Mouse (Mus musculus): ENCODE results near the gene Vat1. TPM values are rescaled to one million over a fixed set of nuclear protein-coding genes. Genes with fewer than 3 reads are reported as not detected.
"Not testable (repeated sequence)": the region's sequence is repeated elsewhere in the genome, so short reads cannot be mapped to it uniquely, and the experiment has no call there.

Gene Vat1
- polyA plus RNA-seq, 1 experiment from 2014 or later, result 105 TPM

- WGBS, result 41% methylated on average over 15 of the region's 15 CpGs
- H3K9ac ChIP-seq (replicated peaks); H3K9me3 ChIP-seq (replicated peaks); H3K27me3 ChIP-seq (replicated peaks); ATAC-seq (ENCODE audit: low FRiP score): not testable (repeated sequence)
- H3K27ac ChIP-seq (replicated peaks), result 0 out of 2 replicates have a peak overlapping the region, but pooled peaks have one; percentile 23
- H3K4me2 ChIP-seq, result peak overlapping the region; percentile 89
- peak overlapping the region; percentile 27 for H3K4me3 ChIP-seq (replicated peaks)
- peaks cover 22% of the 10 kb centered on the region for H3K4me1 ChIP-seq
- peaks cover 21% of the 10 kb centered on the region for H3K36me3 ChIP-seq
Measured at GRCm38 (mm10) chr11:101441450-101442126, 24.4 kb downstream of the Vat1 start.

- not testable (repeated sequence) for H3K27ac ChIP-seq (replicated peaks); H3K9me3 ChIP-seq (replicated peaks); H3K4me1 ChIP-seq; H3K27me3 ChIP-seq (replicated peaks); H3K9ac ChIP-seq (replicated peaks); H3K4me3 ChIP-seq (replicated peaks); H3K4me2 ChIP-seq; ATAC-seq (ENCODE audit: low FRiP score)
- WGBS, result 53% methylated on average over 3 of the region's 3 CpGs
- H3K36me3 ChIP-seq, result peaks cover 31% of the 10 kb centered on the region
Measured at GRCm38 (mm10) chr11:101438006-101438405, 28.0 kb downstream of the Vat1 start.

GRCm38 (mm10) chr11:101436916-101437315 is 29.1 kb downstream of the Vat1 start:
- no peaks in the 10 kb centered on the region for H3K4me1 ChIP-seq
- no peak overlapping the region for H3K27ac ChIP-seq (replicated peaks)
- no peaks in the 10 kb centered on the region for H3K9me3 ChIP-seq (replicated peaks)
- 35% methylated on average over 4 of the region's 4 CpGs for WGBS
- ATAC-seq (ENCODE audit: low FRiP score), result no peak
- H3K36me3 ChIP-seq, result peaks cover 38% of the 10 kb centered on the region
- H3K9ac ChIP-seq (replicated peaks), result no peak overlapping the region
- no peaks in the 10 kb centered on the region for H3K27me3 ChIP-seq (replicated peaks)
- H3K4me2 ChIP-seq, result no peak overlapping the region
- no peak overlapping the region for H3K4me3 ChIP-seq (replicated peaks)

GRCm38 (mm10) chr11:101435831-101436230 is 30.2 kb downstream of the Vat1 start:
- ATAC-seq (ENCODE audit: low FRiP score), result no peak
- Histone ChIP-seq H3K9me3 (replicated peaks) (no peaks in the 10 kb centered on the region), H3K9ac (replicated peaks) (no peak overlapping the region), H3K27ac (replicated peaks) (no peak overlapping the region), H3K4me2 (no peak overlapping the region), H3K36me3 (peaks cover 48% of the 10 kb centered on the region), H3K4me1 (no peaks in the 10 kb centered on the region), H3K27me3 (replicated peaks) (no peaks in the 10 kb centered on the region), H3K4me3 (replicated peaks) (no peak overlapping the region)
- WGBS, result 90% methylated on average over 4 of the region's 4 CpGs

- Histone ChIP-seq H3K36me3 (peaks cover 66% of the 10 kb centered on the region), H3K27me3 (replicated peaks) (no peaks in the 10 kb centered on the region), H3K9ac (replicated peaks) (no peak overlapping the region), H3K9me3 (replicated peaks) (no peaks in the 10 kb centered on the region), H3K4me3 (replicated peaks) (no peak overlapping the region), H3K4me2 (no peak overlapping the region), H3K4me1 (no peaks in the 10 kb centered on the region), H3K27ac (replicated peaks) (no peak overlapping the region)
- WGBS, result 81% methylated on average over 13 of the region's 13 CpGs
- no peak for ATAC-seq (ENCODE audit: low FRiP score)
Measured at GRCm38 (mm10) chr11:101433396-101433795, 32.6 kb downstream of the Vat1 start.

- peaks cover 66% of the 10 kb centered on the region for H3K36me3 ChIP-seq
- no peak overlapping the region for H3K27ac ChIP-seq (replicated peaks)
- no peaks in the 10 kb centered on the region for H3K27me3 ChIP-seq (replicated peaks)
- no peaks in the 10 kb centered on the region for H3K9me3 ChIP-seq (replicated peaks)
- no peak overlapping the region for H3K4me2 ChIP-seq
- H3K9ac ChIP-seq (replicated peaks), result no peak overlapping the region
- H3K4me1 ChIP-seq, result peaks cover 13% of the 10 kb centered on the region
- ATAC-seq (ENCODE audit: low FRiP score), result no peak
- WGBS, result 96% methylated on average over 9 of the region's 9 CpGs
- no peak overlapping the region for H3K4me3 ChIP-seq (replicated peaks)
Measured at GRCm38 (mm10) chr11:101431327-101431726, 34.7 kb downstream of the Vat1 start.

GRCm38 (mm10) chr11:101426165-101426564 is 39.9 kb downstream of the Vat1 start:
- Histone ChIP-seq H3K27me3 (replicated peaks) (no peaks in the 10 kb centered on the region), H3K4me1 (peaks cover 31% of the 10 kb centered on the region), H3K4me2 (peak overlapping the region; percentile 83), H3K36me3 (peaks cover 21% of the 10 kb centered on the region), H3K4me3 (replicated peaks) (peak overlapping the region; percentile 72), H3K9me3 (replicated peaks) (no peaks in the 10 kb centered on the region), H3K27ac (replicated peaks) (no peak overlapping the region), H3K9ac (replicated peaks) (peak overlapping the region; percentile 71)
- no peak for ATAC-seq (ENCODE audit: low FRiP score)
- 73% methylated on average over 8 of the region's 8 CpGs for WGBS

GRCm38 (mm10) chr11:101424925-101425813 is 40.9 kb downstream of the Vat1 start, which contains the start of the genes Rundc1 and Ptges3l:
Rundc1 (plus strand) TSS chr11:101425085.
Ptges3l (minus strand) TSS chr11:101425333.
- peak within 1 kb of the TSS; percentile 83 for H3K4me2 ChIP-seq
- no peaks in the 10 kb centered on the region for H3K9me3 ChIP-seq (replicated peaks)
- peak within 1 kb of the TSS; percentile 71 for H3K9ac ChIP-seq (replicated peaks)
- peaks cover 11% of the 10 kb centered on the region for H3K36me3 ChIP-seq
- peak within 1 kb of the TSS; percentile 72 for H3K4me3 ChIP-seq (replicated peaks)
- peak within 1 kb of the TSS; percentile 93 for H3K27ac ChIP-seq (replicated peaks)
- ATAC-seq (ENCODE audit: low FRiP score), result peak; percentile 94
- H3K27me3 ChIP-seq (replicated peaks), result no peaks in the 10 kb centered on the region
- WGBS, result under 1% methylated on average over 80 of the region's 81 CpGs
- H3K4me1 ChIP-seq, result peaks cover 31% of the 10 kb centered on the region

- Histone ChIP-seq H3K9me3 (replicated peaks) (no peaks in the 10 kb centered on the region), H3K4me1 (peaks cover 31% of the 10 kb centered on the region), H3K27ac (replicated peaks) (peak within 1 kb of the TSS; percentile 93), H3K9ac (replicated peaks) (peak within 1 kb of the TSS; percentile 71), H3K36me3 (peaks cover 3% of the 10 kb centered on the region), H3K27me3 (replicated peaks) (no peaks in the 10 kb centered on the region), H3K4me2 (peak within 1 kb of the TSS; percentile 83), H3K4me3 (replicated peaks) (peak within 1 kb of the TSS; percentile 72)
- ATAC-seq (ENCODE audit: low FRiP score), result peak; percentile 53
- WGBS, result 8% methylated on average over 23 of the region's 23 CpGs
Measured at GRCm38 (mm10) chr11:101424105-101424851, 41.8 kb downstream of the Vat1 start, which contains the start of gene Gm27029. Gm27029 (minus strand) TSS chr11:101424796.

GRCm38 (mm10) chr11:101420148-101420547 is 45.9 kb downstream of the Vat1 start:
- no peaks in the 10 kb centered on the region for H3K36me3 ChIP-seq
- H3K27ac ChIP-seq (replicated peaks), result no peak overlapping the region
- no peak overlapping the region for H3K4me3 ChIP-seq (replicated peaks)
- peaks cover 22% of the 10 kb centered on the region for H3K4me1 ChIP-seq
- WGBS, result 92% methylated on average over 5 of the region's 5 CpGs
- no peaks in the 10 kb centered on the region for H3K27me3 ChIP-seq (replicated peaks)
- H3K9ac ChIP-seq (replicated peaks), result no peak overlapping the region
- no peak for ATAC-seq (ENCODE audit: low FRiP score)
- H3K9me3 ChIP-seq (replicated peaks), result no peaks in the 10 kb centered on the region
- no peak overlapping the region for H3K4me2 ChIP-seq

GRCm38 (mm10) chr11:101419610-101420009 is 46.4 kb downstream of the Vat1 start:
- no peak overlapping the region for H3K4me3 ChIP-seq (replicated peaks)
- 34% methylated on average over 3 of the region's 3 CpGs for WGBS
- ATAC-seq (ENCODE audit: low FRiP score), result no peak

More at GRCm38 (mm10) chr11:101419610-101420009, 46.4 kb downstream of the Vat1 start:
- Histone ChIP-seq H3K36me3 (no peaks in the 10 kb centered on the region), H3K27me3 (replicated peaks) (no peaks in the 10 kb centered on the region), H3K4me2 (no peak overlapping the region), H3K4me1 (peaks cover 21% of the 10 kb centered on the region), H3K27ac (replicated peaks) (no peak overlapping the region), H3K9me3 (replicated peaks) (no peaks in the 10 kb centered on the region), H3K9ac (replicated peaks) (no peak overlapping the region)
